Mouse (Mus musculus) brain, embryonic 14.5 days (tissue): Measurements from ENCODE around the gene Mvb12a.

ENCODE experiments used
- CTCF ChIP-seq: fragments of 200-500 bp; IDR thresholded peaks from 2 replicates; pipeline ENCODE4 v1.5.1; 2012; ENCODE audit warnings: inconsistent platforms, mild to moderate bottlenecking, moderate library complexity, borderline replicate concordance; ENCODE audit not compliant: insufficient read depth, insufficient read length; ENCODE audit errors: extremely low read depth
- POLR2A ChIP-seq: fragments of 200-500 bp; IDR thresholded peaks from 2 replicates; pipeline ENCODE4 v1.6.1; 2012; ENCODE audit warnings: mild to moderate bottlenecking, inconsistent platforms, borderline replicate concordance; ENCODE audit not compliant: poor library complexity, insufficient read depth, insufficient read length, severe bottlenecking; ENCODE audit errors: extremely low read depth

DNA sequence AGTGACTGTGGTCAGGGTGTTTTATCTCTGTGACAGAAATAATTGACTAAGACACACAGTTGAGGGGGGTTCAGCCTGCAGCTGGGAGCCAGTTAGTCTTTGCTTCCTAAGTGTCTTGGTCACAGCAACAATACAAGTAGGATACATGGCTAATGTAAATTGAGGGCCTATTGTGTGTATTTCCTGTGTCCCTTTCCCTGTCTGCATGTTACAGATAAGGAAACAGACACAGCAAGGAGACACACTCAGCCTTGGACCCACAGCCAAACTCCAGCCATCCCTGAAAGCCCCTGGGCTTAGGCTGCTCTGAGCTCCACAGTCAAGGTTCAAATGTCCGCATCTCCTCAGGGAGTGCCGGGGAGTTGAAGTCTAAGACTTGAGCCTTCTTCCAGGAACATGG, 11.9 kb downstream of the Mvb12a start:
- TF ChIP-seq CTCF, result no peak
- TF ChIP-seq POLR2A, result no peak
